25 mouse cellular contexts compared by ENCODE assay signal in the genomic region with DNA sequence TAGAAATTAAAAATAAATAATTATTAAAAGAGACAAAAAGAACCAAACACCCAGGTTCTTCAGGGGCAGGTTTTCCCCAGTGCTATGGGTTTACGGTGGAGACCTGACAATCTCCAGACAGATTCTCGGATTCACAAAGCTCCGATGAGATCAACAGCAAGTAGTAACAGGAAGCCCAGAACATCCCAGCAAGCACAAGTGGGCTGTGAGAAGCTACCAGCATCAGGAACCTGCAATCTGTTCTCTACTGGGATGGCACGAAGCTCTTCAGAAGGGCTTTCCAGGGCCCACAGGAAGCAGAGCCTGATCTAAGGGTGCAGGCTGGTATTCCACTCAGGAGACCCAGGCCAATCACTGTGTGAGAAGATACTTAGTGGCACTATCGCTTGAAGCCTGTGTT. TPM values are rescaled to one million over a fixed set of nuclear protein-coding genes. Genes with fewer than 3 reads are reported as not detected.
A peak's percentile ranks its signal among the peaks of the same experiment; 100 is the strongest.
DNase-seq lines count a peak whose midpoint lies in the region; ATAC-seq and TF ChIP-seq lines count a peak whose summit lies in the region.
"Had no signal": no experiment of that assay in that cellular context is flagged by ENCODE, and none has a peak within 500 bp of the region (broad histone marks: within the 10 kb centered on the region; RNA-seq: fewer than 3 reads in every experiment).

No protein-coding gene starts in this region.

- TF ChIP-seq CTCF in layer of hippocampus, adult 2 months (conservative IDR thresholded peaks at IDR 0.05), result no peak

- DNase-seq in frontal cortex, postnatal 36 days (ENCODE audit: low spot score in 2 of 2), result no peak
- DNase-seq in layer of hippocampus, adult 2 months (ENCODE audit: low spot score in 2 of 2), result no peak
- no peak for DNase-seq in layer of hippocampus, adult 9-11 months
- peak; percentile 62 for DNase-seq in brain, adult 2 months (ENCODE audit: low read depth, low spot score)
- DNase-seq: adrenal gland, adult 8-10 months; adrenal gland, postnatal 14 days; adrenal gland, postnatal 36 days; B cell, adult 2 months; cerebellum, adult 11 months; cerebellum, adult 18-20 months; cerebellum, adult 8-10 months; cerebellum, adult 9-11 months; cerebellum, postnatal 14 days; embryo, embryonic 11 days had no signal

- peak; percentile 39 for ATAC-seq in frontal cortex, adult (ENCODE audit: low TSS enrichment)
- ATAC-seq: activated CD4-positive, CD25-positive, alpha-beta regulatory T cell, adult 4 months; CD4-positive, CD25-positive, alpha-beta regulatory T cell, adult 4 months; forebrain, embryonic 14.5 days; forebrain, embryonic 16.5 days; Patski had no signal

- H3K4me3 ChIP-seq in layer of hippocampus, adult 2 months, result no peak overlapping the region
- H3K4me3 ChIP-seq: embryonic facial prominence, embryonic 13.5 days; embryonic facial prominence, embryonic 15.5 days; erythroblast, embryonic 14.5 days; forebrain, embryonic 10.5 days; forebrain, embryonic 12.5 days had no signal

- H3K27ac ChIP-seq in layer of hippocampus, adult 2 months, result peak overlapping the region; percentile 78
- H3K27ac ChIP-seq: embryonic facial prominence, embryonic 13.5 days; embryonic facial prominence, embryonic 15.5 days; forebrain, embryonic 10.5 days; forebrain, embryonic 12.5 days had no signal

RNA-seq across cellular contexts. Expression of gene Ext2, which starts 33.8 kb away (rescaled TPM):
- 10 to 100 TPM; 50.9 to 52.8 TPM for total RNA-seq in layer of hippocampus, adult 2 months (2021)
